Mouse (Mus musculus): ENCODE data around the gene Celsr3. TPM values are rescaled to one million over a fixed set of nuclear protein-coding genes. Genes with fewer than 3 reads are reported as not detected.

Celsr3 gene
- 0.01 TPM for polyA plus RNA-seq (2017; shearing (Covaris generic))

DNA sequence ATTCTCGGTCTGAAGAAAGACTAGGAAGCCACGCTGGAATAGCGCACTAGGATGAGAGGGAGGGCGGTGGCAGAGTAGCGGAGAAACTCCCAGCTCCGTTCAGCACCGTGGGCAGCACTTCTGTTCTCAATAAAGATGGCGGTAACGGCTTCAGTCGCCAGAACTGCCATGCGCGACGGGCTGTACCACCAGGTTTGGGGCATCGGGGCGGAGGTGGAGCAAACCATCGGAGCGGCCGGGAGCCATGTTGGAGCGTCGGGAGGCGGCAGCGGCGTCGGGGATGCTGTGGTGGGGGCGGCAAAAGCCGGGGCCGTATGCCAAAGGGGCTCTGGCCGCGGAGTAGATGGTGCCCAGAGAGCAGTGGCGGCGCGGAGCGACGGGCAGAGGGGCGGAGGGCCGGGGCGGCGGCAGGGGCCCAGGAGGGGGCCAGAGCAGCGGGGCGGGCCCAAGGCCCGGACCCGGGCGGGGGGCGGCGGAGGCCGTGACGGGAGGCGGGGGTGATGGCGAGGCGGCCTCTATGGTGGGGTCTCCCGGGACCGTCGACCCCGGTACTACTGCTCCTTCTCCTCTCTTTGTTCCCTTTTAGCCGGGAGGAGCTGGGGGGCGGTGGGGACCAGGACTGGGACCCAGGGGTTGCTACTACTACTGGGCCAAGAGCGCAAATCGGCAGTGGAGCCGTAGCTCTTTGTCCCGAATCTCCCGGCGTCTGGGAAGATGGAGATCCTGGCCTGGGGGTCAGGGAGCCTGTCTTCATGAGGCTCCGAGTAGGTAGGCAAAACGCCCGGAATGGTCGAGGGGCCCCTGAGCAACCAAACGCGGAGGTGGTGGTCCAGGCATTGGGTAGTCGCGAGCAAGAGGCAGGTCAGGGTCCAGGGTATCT, at the start of gene Celsr3:
TSS of gene Celsr3 (plus strand) at position 501 of the 880 bp plus-strand sequence.

DNA sequence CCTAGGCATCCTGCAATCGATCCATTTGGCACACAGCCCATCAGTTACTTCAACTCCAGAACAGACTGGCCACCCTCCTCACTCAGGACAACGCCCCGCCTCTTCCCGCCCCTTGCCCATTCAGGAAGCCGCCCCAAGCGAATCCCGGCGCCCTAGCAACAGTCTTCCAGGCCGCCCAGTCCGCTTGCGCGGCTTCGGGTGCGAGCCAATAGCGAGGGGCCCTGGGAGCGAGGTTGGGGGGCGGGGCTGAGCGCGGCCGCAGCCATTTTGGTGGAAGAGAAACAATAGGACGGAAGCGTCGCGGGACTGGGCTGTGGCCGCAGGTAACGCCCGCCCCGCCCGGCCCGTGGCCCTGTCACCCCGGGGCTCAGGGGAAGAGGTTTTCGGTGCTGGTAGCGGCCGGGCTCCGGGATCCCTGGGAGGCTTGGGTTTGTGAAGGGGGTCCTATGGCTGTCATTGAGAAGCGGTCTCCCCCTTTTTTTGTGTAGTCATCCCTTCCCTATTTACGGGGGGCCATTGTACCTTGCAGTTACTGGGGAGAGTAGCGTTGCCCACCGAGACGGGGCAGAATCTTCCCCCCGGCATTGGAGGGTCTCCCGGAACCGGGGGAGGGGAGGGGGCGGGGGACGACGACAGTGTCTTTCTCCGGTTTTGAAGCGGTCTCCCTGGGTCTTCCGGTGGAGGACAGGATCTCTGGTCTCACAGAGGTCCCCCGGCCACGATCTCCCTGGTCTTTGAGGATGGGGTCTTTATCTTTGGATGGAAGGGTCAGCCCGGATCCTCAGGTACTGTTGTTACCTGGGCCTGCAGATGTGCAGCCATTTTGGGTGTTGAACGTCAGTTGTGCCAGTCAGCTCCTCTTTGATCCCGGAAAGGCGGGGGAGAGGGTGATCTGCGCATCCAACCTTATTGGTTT, 42.3 kb upstream of the Celsr3 start, which contains the start of gene Ip6k2:
TSS of gene Ip6k2 (plus strand) at position 249 of the 916 bp plus-strand sequence.

GRCm38 (mm10) chr9:108808163-108808665, 17.9 kb upstream of the Celsr3 start, which contains the start of gene Nckipsd:
Nckipsd (plus strand) TSS chr9:108808368.

DNA sequence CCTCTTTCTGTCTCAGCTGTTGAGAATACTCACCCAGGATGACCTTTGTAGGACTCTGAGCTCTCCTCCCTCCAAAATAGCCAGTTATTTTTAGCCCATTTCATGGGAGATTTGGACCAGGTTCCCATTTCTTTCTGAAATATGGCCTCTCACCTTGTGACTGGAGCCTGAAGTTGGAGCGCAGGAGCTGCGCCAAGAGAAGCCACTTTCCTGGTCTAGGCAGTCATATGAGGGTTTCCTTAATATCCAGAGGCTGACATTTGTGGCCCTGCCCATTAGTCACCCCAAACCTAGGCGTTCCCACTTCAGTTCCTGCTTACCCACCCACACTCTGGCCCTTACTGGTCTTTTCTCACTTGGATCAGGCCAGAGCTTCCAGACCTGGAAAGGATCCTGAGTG, 26.9 kb downstream of the Celsr3 start, which contains the start of gene Slc26a6:
TSS of gene Slc26a6 (plus strand) at position 308 of the 400 bp plus-strand sequence.

Other genes with a start within 250 kb of the Celsr3 start
- gene Wdr6, start 247.6 kb upstream of the Celsr3 start, polyA plus RNA-seq (2017; shearing (Covaris generic)): 84.4 TPM
- 16.1 TPM for gene P4htm, start 228.7 kb upstream of the Celsr3 start, polyA plus RNA-seq (2017; shearing (Covaris generic))
- gene Arih2, start 176.9 kb upstream of the Celsr3 start, polyA plus RNA-seq (2017; shearing (Covaris generic)): 91.3 TPM
- gene Slc25a20, start 164.2 kb upstream of the Celsr3 start, polyA plus RNA-seq (2017; shearing (Covaris generic)): 53.7 TPM
- 11.2 TPM for gene Prkar2a, start 137.0 kb upstream of the Celsr3 start, polyA plus RNA-seq (2017; shearing (Covaris generic))
- 17.6 TPM for gene Ip6k2, start 42.5 kb upstream of the Celsr3 start, polyA plus RNA-seq (2017; shearing (Covaris generic))
- gene Nckipsd, start 18.0 kb upstream of the Celsr3 start, polyA plus RNA-seq (2017; shearing (Covaris generic)): 16.4 TPM
- 19.4 TPM for gene Slc26a6, start 27.0 kb downstream of the Celsr3 start, polyA plus RNA-seq (2017; shearing (Covaris generic))
- gene Tmem89, start 88.3 kb downstream of the Celsr3 start, polyA plus RNA-seq (2017; shearing (Covaris generic)): not detected
- gene Uqcrc1, start 110.3 kb downstream of the Celsr3 start, polyA plus RNA-seq (2017; shearing (Covaris generic)): 354 TPM
- gene Col7a1, start 127.3 kb downstream of the Celsr3 start, polyA plus RNA-seq (2017; shearing (Covaris generic)): 0.14 TPM
- not detected for gene Ucn2, start 159.7 kb downstream of the Celsr3 start, polyA plus RNA-seq (2017; shearing (Covaris generic))
- gene Pfkfb4, start 165.5 kb downstream of the Celsr3 start, polyA plus RNA-seq (2017; shearing (Covaris generic)): 4.9 TPM
- 4,571 TPM for gene Shisa5, start 212.2 kb downstream of the Celsr3 start, polyA plus RNA-seq (2017; shearing (Covaris generic))
- gene Trex1, start 233.4 kb downstream of the Celsr3 start, polyA plus RNA-seq (2017; shearing (Covaris generic)): 88.7 TPM
- 26.6 TPM for gene Atrip, start 247.8 kb downstream of the Celsr3 start, polyA plus RNA-seq (2017; shearing (Covaris generic))

All from CD4-positive, CD25-positive, alpha-beta regulatory T cell (primary cell).